Mouse (Mus musculus): ENCODE measurements at regions not wholly inside any gene's neighbourhood (a gene's known extent, or its start where the extent isn't known, plus 50 kb on each side); places are given as distances from the start of the nearest gene placed in this dataset.

- TF ChIP-seq POLR2A (IDR thresholded peaks at IDR 0.05; ENCODE audit: insufficient read depth, low read length), result no peak
- no peak for TF ChIP-seq EP300 (IDR thresholded peaks at IDR 0.05; ENCODE audit: insufficient read depth, low read depth, low read length)
- TF ChIP-seq CTCF (IDR thresholded peaks at IDR 0.05; ENCODE audit: low read depth, low read length), result no peak
These were observed 464.4 kb downstream of the Rps29 start for GRCm38 (mm10) chr12:68694275-68695267.

Data from ES-Bruce4 (cell line).